Mouse (Mus musculus) heart, embryonic 10.5 days (tissue): ENCODE results near the gene Olfr1353. TPM values are rescaled to one million over a fixed set of nuclear protein-coding genes. Genes with fewer than 3 reads are reported as not detected.
"Not testable (repeated sequence)": the region's sequence is repeated elsewhere in the genome, so short reads cannot be mapped to it uniquely, and the experiment has no call there.

ENCODE experiments used
- DNase-seq: peaks from one replicate; pipeline ENCODE4 v3.0.0-alpha.2; 2017; ENCODE audit warnings: low spot score
- H3K27ac ChIP-seq: fragments of 300-500 bp; sonication (generic); 2 replicates; pipeline ENCODE4 v1.5.1; 2016; ENCODE audit warnings: mild to moderate bottlenecking
- H3K27me3 ChIP-seq: fragments of 300-500 bp; sonication (generic); 2 replicates; pipeline ENCODE4 v1.6.1; 2016; ENCODE audit warnings: mild to moderate bottlenecking; ENCODE audit not compliant: poor library complexity, insufficient read depth, severe bottlenecking
- H3K36me3 ChIP-seq: fragments of 300-500 bp; sonication (generic); 2 replicates; pipeline ENCODE4 v1.6.1; 2016; ENCODE audit warnings: mild to moderate bottlenecking, moderate library complexity
- H3K4me1 ChIP-seq: fragments of 300-500 bp; sonication (generic); 2 replicates; pipeline ENCODE4 v1.6.1; 2016; ENCODE audit warnings: mild to moderate bottlenecking
- H3K4me3 ChIP-seq: fragments of 300-500 bp; sonication (generic); 2 replicates; pipeline ENCODE4 v1.5.1; 2016; ENCODE audit warnings: mild to moderate bottlenecking, moderate library complexity
- H3K9me3 ChIP-seq: fragments of 300-500 bp; sonication (generic); 2 replicates; pipeline ENCODE4 v1.6.1; 2016; ENCODE audit warnings: mild to moderate bottlenecking, moderate library complexity
- WGBS: fragments of 180-500 bp; shearing (Covaris S2); methylation state at CpG from one replicate; pipeline ENCODE4 v1.1.7; 2016; 5-methylcytosine and 5-hydroxymethylcytosine counted together
- polyA plus RNA-seq: library from polyadenylated mRNA; unstranded; fragments of >200 nt; fragmentation: Nextera tagmentation; extraction: Ambion mirVana; gene quantifications from 2 replicates; pipeline ENCODE4 v1.2.1, GENCODE M21; 2016

Gene Olfr1353
- polyA plus RNA-seq: not detected in 2 replicates

DNA sequence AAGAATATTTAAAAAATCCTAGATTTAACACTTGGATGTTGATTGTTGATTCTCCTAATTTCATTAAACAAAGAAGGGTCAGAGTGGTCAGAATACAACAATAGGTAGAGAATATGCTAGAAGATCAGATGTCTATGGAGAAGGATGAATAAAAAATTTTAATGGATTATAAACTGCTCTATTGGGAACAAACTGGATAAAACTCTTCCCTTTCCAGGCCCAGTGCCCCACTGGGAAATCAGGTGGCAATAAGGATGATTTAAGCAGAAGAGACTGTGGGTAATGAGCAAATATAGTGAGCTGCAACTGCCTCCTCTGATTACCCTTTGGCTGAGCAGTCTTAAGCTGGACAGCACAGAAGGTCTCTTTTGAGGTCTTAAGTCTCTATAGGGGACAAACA lies at the start of gene Olfr1353:
Olfr1353 (plus strand) TSS at position 301 of the 400 bp plus-strand sequence.
- H3K36me3 ChIP-seq, H3K27ac ChIP-seq, DNase-seq, H3K4me1 ChIP-seq, H3K4me3 ChIP-seq, H3K27me3 ChIP-seq, H3K9me3 ChIP-seq: not testable (repeated sequence)

DNA sequence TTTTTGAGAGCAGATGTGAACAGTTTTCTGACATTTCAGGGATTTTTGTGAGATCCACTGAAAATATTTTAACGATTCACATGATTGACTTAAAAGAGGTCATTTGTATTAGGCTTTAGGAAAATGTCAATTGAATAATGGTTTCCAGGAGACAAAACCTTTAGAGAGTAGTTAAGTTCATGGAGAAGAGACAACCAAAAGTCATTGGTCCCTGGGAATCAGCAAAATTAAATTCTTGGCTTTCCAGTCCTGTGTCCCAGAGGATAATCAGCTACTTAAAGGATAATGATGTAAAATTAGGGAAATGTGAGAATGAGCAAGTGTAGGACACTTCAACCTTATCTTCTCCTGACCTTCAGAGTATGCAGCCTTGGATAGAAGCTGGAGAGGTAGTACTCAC lies 12.8 kb upstream of the Olfr1353 start, which contains the start of gene Olfr8:
Olfr8 (plus strand) TSS at position 301 of the 400 bp plus-strand sequence.
- DNase-seq, H3K27me3 ChIP-seq, H3K27ac ChIP-seq, H3K4me3 ChIP-seq, H3K9me3 ChIP-seq, H3K36me3 ChIP-seq, H3K4me1 ChIP-seq: not testable (repeated sequence)
- 88% methylated on average over 1 of the region's 1 CpGs for WGBS

DNA sequence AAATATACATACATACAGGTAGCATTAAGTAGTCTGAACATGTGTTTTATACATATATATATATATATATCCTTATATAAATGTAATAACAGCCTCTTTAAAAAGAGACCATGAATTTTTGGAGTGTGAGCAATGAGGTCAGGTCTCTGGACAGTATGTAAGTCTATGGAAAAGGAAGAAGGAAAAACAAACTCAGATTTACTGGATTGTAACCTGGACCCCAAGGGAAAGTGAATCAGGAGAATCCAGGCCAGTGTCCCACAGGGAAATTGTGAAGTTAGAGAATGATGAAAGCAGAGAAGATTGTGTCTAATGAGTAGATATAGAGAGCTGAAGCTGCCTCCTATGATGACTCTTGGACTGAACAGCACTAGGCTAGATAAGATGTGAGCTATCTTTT lies 17.6 kb downstream of the Olfr1353 start, which contains the start of gene Olfr1352:
Olfr1352 (plus strand) TSS at position 301 of the 400 bp plus-strand sequence.
- Histone ChIP-seq H3K9me3 (no peaks in the 10 kb centered on the region), H3K4me3 (no peak within 1 kb of the TSS), H3K36me3 (no peaks in the 10 kb centered on the region), H3K27ac (no peak within 1 kb of the TSS), H3K4me1 (no peaks in the 10 kb centered on the region), H3K27me3 (no peaks in the 10 kb centered on the region)
- no peak for DNase-seq

DNA sequence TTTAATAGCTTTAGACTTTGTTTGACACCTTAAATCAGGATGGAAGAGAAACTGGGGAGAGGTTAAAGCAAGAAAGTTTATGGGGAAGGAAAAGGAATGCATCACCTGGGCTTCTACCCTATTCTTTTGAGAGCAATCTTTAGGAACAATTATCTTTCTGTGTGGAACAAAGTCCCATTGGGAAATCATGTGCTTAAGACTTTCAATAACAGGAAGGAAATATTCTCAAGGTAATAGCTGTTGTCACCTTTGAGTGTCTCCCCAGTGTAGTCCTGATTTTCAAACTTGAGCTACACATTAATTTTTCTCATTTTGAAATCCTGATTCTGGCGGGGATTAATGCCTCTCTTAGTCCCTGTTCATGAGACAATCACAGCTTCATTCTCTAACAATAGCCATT lies 49.1 kb downstream of the Olfr1353 start, which contains the start of gene Olfr1351:
Olfr1351 (plus strand) TSS at position 301 of the 400 bp plus-strand sequence.
- H3K27ac ChIP-seq: no peak within 1 kb of the TSS
- H3K36me3 ChIP-seq: no peaks in the 10 kb centered on the region
- H3K4me3 ChIP-seq: no peak within 1 kb of the TSS
- WGBS: 54% methylated on average over 1 of the region's 1 CpGs
- no peaks in the 10 kb centered on the region for H3K4me1 ChIP-seq
- H3K27me3 ChIP-seq: no peaks in the 10 kb centered on the region
- no peaks in the 10 kb centered on the region for H3K9me3 ChIP-seq
- DNase-seq: no peak

Other genes with a start within 250 kb of the Olfr1353 start
- not detected in 2 replicates for gene Casp14, start 245.0 kb upstream of the Olfr1353 start, polyA plus RNA-seq
- not detected in 2 replicates for gene Ccdc105, start 210.2 kb upstream of the Olfr1353 start, polyA plus RNA-seq
- 0.68 and 0.76 TPM in 2 replicates for gene Slc1a6, start 182.8 kb upstream of the Olfr1353 start, polyA plus RNA-seq
- gene Olfr1356, start 111.1 kb upstream of the Olfr1353 start, polyA plus RNA-seq: not detected in 2 replicates
- gene Olfr1355, start 87.8 kb upstream of the Olfr1353 start, polyA plus RNA-seq: not detected in 2 replicates
- not detected in 2 replicates for gene Olfr1354, start 50.1 kb upstream of the Olfr1353 start, polyA plus RNA-seq
- gene Olfr8, start 12.7 kb upstream of the Olfr1353 start, polyA plus RNA-seq: not detected in 2 replicates
- not detected in 2 replicates for gene Olfr1352, start 17.7 kb downstream of the Olfr1353 start, polyA plus RNA-seq
- gene Olfr1351, start 49.2 kb downstream of the Olfr1353 start, polyA plus RNA-seq: not detected in 2 replicates
- gene Olfr57, start 65.4 kb downstream of the Olfr1353 start, polyA plus RNA-seq: 0.17 TPM in 1 of 2 replicates, not detected in the other
- 16.2 and 19.8 TPM in 2 replicates for gene 2610008E11Rik, start 134.3 kb downstream of the Olfr1353 start, polyA plus RNA-seq
- gene Vmn2r80, start 185.5 kb downstream of the Olfr1353 start, polyA plus RNA-seq: not detected in 2 replicates